Mouse (Mus musculus): Measurements from ENCODE around the gene Arntl2.

DNA sequence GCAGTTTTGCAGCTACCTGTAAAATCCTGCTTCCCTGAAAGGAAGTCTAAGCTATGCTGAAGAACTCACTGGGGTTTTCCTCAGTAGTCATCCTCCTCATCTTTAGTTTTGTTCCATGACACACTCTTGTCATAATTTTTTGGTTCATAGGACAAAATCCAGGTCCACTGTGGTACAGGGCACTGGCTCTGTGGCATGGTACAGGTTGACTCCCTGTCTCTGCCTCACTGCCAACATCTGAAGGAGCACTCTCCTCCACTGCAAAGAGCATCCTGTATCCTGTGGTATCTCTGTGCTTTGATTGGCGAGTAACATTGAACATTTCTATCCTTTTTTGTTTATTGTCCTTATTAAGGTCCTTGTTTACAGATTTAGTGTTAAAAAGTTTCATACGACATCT, 43.7 kb upstream of the Arntl2 start:
- no peak for TF ChIP-seq POLR2A (IDR thresholded peaks at IDR 0.05; ENCODE audit: extremely low read depth, insufficient read depth, low read length)
- TF ChIP-seq CTCF (IDR thresholded peaks at IDR 0.05; ENCODE audit: extremely low read depth, insufficient read depth, low read length) = no peak

Data from cortical plate, adult 2 months (tissue).